ENCODE assay signal across 8 mouse cellular contexts in the genomic region with DNA sequence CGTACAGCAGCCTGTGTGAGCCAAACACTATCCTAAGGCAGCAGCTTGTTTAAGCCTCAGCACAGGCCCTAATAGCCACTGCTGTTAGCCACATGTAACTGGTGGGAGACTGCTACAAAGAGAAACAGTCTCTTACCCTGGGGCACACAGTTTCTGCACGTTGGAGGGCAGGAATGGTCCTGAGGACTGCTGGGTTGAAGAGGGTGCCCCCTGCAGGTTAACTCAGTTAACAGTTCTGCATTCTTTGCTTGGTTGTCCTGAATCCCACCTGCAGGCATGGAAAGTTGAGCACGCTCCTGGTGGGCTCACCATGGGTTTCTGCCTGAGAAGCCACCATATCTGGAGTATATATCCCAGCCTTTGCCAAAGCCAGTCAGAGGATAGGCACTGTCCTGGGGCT. TPM values are rescaled to one million over a fixed set of nuclear protein-coding genes. Genes with fewer than 3 reads are reported as not detected.
A peak's percentile ranks its signal among the peaks of the same experiment; 100 is the strongest.
DNase-seq lines count a peak whose midpoint lies in the region; ATAC-seq and TF ChIP-seq lines count a peak whose summit lies in the region.

No protein-coding gene starts in this region.

- no peak overlapping the region for H3K27ac ChIP-seq in heart, adult 2 months
- no peak overlapping the region for H3K27ac ChIP-seq in heart, embryonic 12.5 days (ENCODE audit: poor library complexity, severe bottlenecking)
- H3K27ac ChIP-seq in thymus, adult 2 months (ENCODE audit: control insufficient read depth, insufficient read depth, low read length), result no peak overlapping the region

- no peak overlapping the region for H3K4me3 ChIP-seq in heart, adult 2 months
- no peak overlapping the region for H3K4me3 ChIP-seq in heart, embryonic 12.5 days
- H3K4me3 ChIP-seq in thymus, adult 2 months (ENCODE audit: control insufficient read depth, insufficient read depth, low read length), result no peak overlapping the region

- 0 out of 2 replicates have a peak, but pooled peaks have one; percentile 28 for TF ChIP-seq EP300 in heart, adult 2 months (IDR thresholded peaks at IDR 0.05; ENCODE audit: insufficient read depth, low read depth, low read length)

- TF ChIP-seq POLR2A in heart, adult 2 months (IDR thresholded peaks at IDR 0.05; ENCODE audit: insufficient read depth, low read depth, low read length), result no peak
- no peak for TF ChIP-seq POLR2A in thymus, adult 2 months (IDR thresholded peaks at IDR 0.05; ENCODE audit: control insufficient read depth, extremely low read depth, insufficient read depth, low read length, poor library complexity)

- no peaks in the 10 kb centered on the region for H3K9me3 ChIP-seq in heart, embryonic 12.5 days (replicated peaks)

- 0 out of 2 replicates have a peak, but pooled peaks cover 1% of the 10 kb centered on the region for H3K79me2 ChIP-seq in heart, adult 2 months (replicated peaks; ENCODE audit: control insufficient read depth, insufficient read depth, low read length)

- no peaks in the 10 kb centered on the region for H3K36me3 ChIP-seq in heart, adult 2 months (ENCODE audit: control insufficient read depth, insufficient read depth, low read length)
- no peaks in the 10 kb centered on the region for H3K36me3 ChIP-seq in heart, embryonic 12.5 days
- no peaks in the 10 kb centered on the region for H3K36me3 ChIP-seq in thymus, adult 2 months (ENCODE audit: control insufficient read depth, insufficient read depth, low read length)

- WGBS in heart, adult 2 months, result 69% methylated on average over 3 of the region's 3 CpGs
- 62% methylated on average over 3 of the region's 3 CpGs for WGBS in heart, embryonic 12.5 days
- 63% methylated on average over 3 of the region's 3 CpGs for WGBS in thymus, adult 2 months

- no peak overlapping the region for H3K4me2 ChIP-seq in heart, embryonic 12.5 days

- intact Hi-C loops in heart, adult 2 months (cut with DNase I), result loop anchor here (1.0 kb wide), 1 partner anchor 107 kb away; no protein-coding TSS in a partner anchor

- H3K4me1 ChIP-seq in heart, adult 2 months (ENCODE audit: control insufficient read depth, insufficient read depth, low read length), result peaks cover 21% of the 10 kb centered on the region
- H3K4me1 ChIP-seq in heart, embryonic 12.5 days (replicated peaks), result peaks cover 49% of the 10 kb centered on the region
- peaks cover 29% of the 10 kb centered on the region for H3K4me1 ChIP-seq in thymus, adult 2 months (replicated peaks; ENCODE audit: control insufficient read depth, insufficient read depth, low read length)

- H3K9ac ChIP-seq in heart, adult 2 months (ENCODE audit: low read depth, low read length), result no peak overlapping the region
- H3K9ac ChIP-seq in heart, embryonic 12.5 days, result no peak overlapping the region

- no peak for ATAC-seq in heart, embryonic 12.5 days (ENCODE audit: insufficient number of reproducible peaks, low FRiP score)

- no peaks in the 10 kb centered on the region for H3K27me3 ChIP-seq in heart, adult 2 months (ENCODE audit: control insufficient read depth, insufficient read depth, low read length)
- peaks cover 15% of the 10 kb centered on the region; the same call in 1 of the 2 replicates for H3K27me3 ChIP-seq in heart, embryonic 12.5 days (replicated peaks)
- H3K27me3 ChIP-seq in thymus, adult 2 months (ENCODE audit: control insufficient read depth, insufficient read depth, low read length), result no peaks in the 10 kb centered on the region

- peak; percentile 78 for TF ChIP-seq CTCF in heart, adult 2 months (IDR thresholded peaks at IDR 0.05)
- peak; percentile 70; the same call in 1 of the 2 replicates for TF ChIP-seq CTCF in thymus, adult 2 months (IDR thresholded peaks at IDR 0.05; ENCODE audit: borderline replicate concordance, control insufficient read depth, extremely low read depth, insufficient read depth, low read length, poor library complexity)

- no peak for DNase-seq in heart, adult 2 months
- DNase-seq in thymus, adult 2 months, result peak; percentile 52
- no peak for DNase-seq in thymus, adult 18-20 months
- DNase-seq in forelimb bud, embryonic 11.5 days (ENCODE audit: low read depth, low spot score), result peak; percentile 57
- DNase-seq in lung, postnatal 25 days (ENCODE audit: low spot score), result peak; percentile 44
- DNase-seq in ovary, postnatal 36 days (ENCODE audit: low spot score), result no peak
- no peak for DNase-seq in adrenal gland, adult 2 months

RNA-seq across cellular contexts. Expression of gene Neurl1b, which starts 6.9 kb away (rescaled TPM):
- total RNA-seq in heart, adult 2 months (2021), result 1 to 10 TPM; 3.9 to 5.0 TPM
- polyA plus RNA-seq in heart, adult 2 months (2012; rRNA removed), result 4.6 and 4.7 TPM in 2 replicates
- polyA plus RNA-seq in heart, embryonic 12.5 days (2016; fragmentation: Nextera tagmentation; extraction: Ambion mirVana), result 2.2 and 2.4 TPM in 2 replicates
- polyA plus RNA-seq in thymus, adult 2 months (2012; rRNA removed), result 26.2 and 69.9 TPM in 2 replicates
- total RNA-seq in adrenal gland, adult 2 months (2021), result 10 to 100 TPM; 31.7 to 48.5 TPM
- 142 and 152 TPM in 2 replicates for polyA plus RNA-seq in adrenal gland, adult 2 months (2012; rRNA removed)

Comparison
In these comparisons a context has a peak if more than half of its experiments do, and no peak if none do; other contexts are left out.
1. DNase-seq: peak in thymus, adult 2 months (single experiment), forelimb bud, embryonic 11.5 days (single experiment) and lung, postnatal 25 days (single experiment); none in heart, adult 2 months (0 of 2), thymus, adult 18-20 months (0 of 2), ovary, postnatal 36 days (single experiment) and adrenal gland, adult 2 months (single experiment).